Mouse (Mus musculus) MEL-GATA-1-ER (cell line): ENCODE results near the gene Btbd7.
A peak's percentile ranks its signal among the peaks of the same experiment; 100 is the strongest.

Experiments used
- DNase-seq: peaks from one replicate; pipeline ENCODE4 v3.0.0-alpha.2; 2012; ENCODE audit warnings: low read depth; ENCODE audit errors: extremely low read depth

Gene Btbd7

GRCm38 (mm10) chr12:102784899-102785592, 93.2 kb downstream of the Btbd7 start:
- DNase-seq: no peak

GRCm38 (mm10) chr12:102782841-102783240, 95.4 kb downstream of the Btbd7 start:
- DNase-seq: no peak

GRCm38 (mm10) chr12:102779452-102779851, 98.8 kb downstream of the Btbd7 start:
- DNase-seq: peak; percentile 8

- no peak for DNase-seq
Observed at GRCm38 (mm10) chr12:102778151-102778550, 100.1 kb downstream of the Btbd7 start.

GRCm38 (mm10) chr12:102776035-102776434, 102.2 kb downstream of the Btbd7 start:
- DNase-seq: no peak

- no peak for DNase-seq
Observed at GRCm38 (mm10) chr12:102772676-102773075, 105.6 kb downstream of the Btbd7 start.

- DNase-seq: no peak
Observed at GRCm38 (mm10) chr12:102771601-102772000, 106.7 kb downstream of the Btbd7 start.

- DNase-seq: no peak
Observed at GRCm38 (mm10) chr12:102769000-102769399, 109.3 kb downstream of the Btbd7 start.

GRCm38 (mm10) chr12:102763696-102764095, 114.6 kb downstream of the Btbd7 start:
- no peak for DNase-seq

- DNase-seq: no peak
Observed at GRCm38 (mm10) chr12:102761668-102762067, 116.6 kb downstream of the Btbd7 start.

GRCm38 (mm10) chr12:102758936-102759335, 119.3 kb downstream of the Btbd7 start:
- DNase-seq: no peak

- peak; percentile 13 for DNase-seq
Observed at GRCm38 (mm10) chr12:102758403-102758756, 119.9 kb downstream of the Btbd7 start, which contains the start of gene Gm20604. TSS of gene Gm20604 (minus strand) at chr12:102758672.

- DNase-seq: peak; percentile 89
Observed at GRCm38 (mm10) chr12:102757689-102758402, 120.4 kb downstream of the Btbd7 start, which contains the start of the genes Gm28051, Gon7 and Ubr7. TSS of gene Gm28051 (minus strand) at chr12:102757765. TSS of gene Gon7 (minus strand) at chr12:102757803. TSS of gene Ubr7 (plus strand) at chr12:102757967.

GRCm38 (mm10) chr12:102757055-102757688, 121.1 kb downstream of the Btbd7 start:
- peak; percentile 13 for DNase-seq

GRCm38 (mm10) chr12:102756304-102756703, 122.0 kb downstream of the Btbd7 start:
- DNase-seq: peak; percentile 21

GRCm38 (mm10) chr12:102748256-102748655, 130.0 kb downstream of the Btbd7 start:
- no peak for DNase-seq

- peak; percentile 74 for DNase-seq
Observed at GRCm38 (mm10) chr12:102744839-102745238, 133.4 kb downstream of the Btbd7 start.

GRCm38 (mm10) chr12:102743589-102744574, 134.4 kb downstream of the Btbd7 start, which contains the start of the genes Moap1 and Tmem251:
TSS of gene Moap1 (minus strand) at chr12:102743661.
TSS of gene Tmem251 (plus strand) at chr12:102743762.
- DNase-seq: peak; percentile 73

- DNase-seq: no peak
Observed at GRCm38 (mm10) chr12:102743036-102743588, 135.2 kb downstream of the Btbd7 start.

- no peak for DNase-seq
Observed at GRCm38 (mm10) chr12:102742056-102742455, 136.2 kb downstream of the Btbd7 start.
